Mouse (Mus musculus) liver, embryonic 14.5 days (tissue): ENCODE results near the gene Kif24. TPM values are rescaled to one million over a fixed set of nuclear protein-coding genes. Genes with fewer than 3 reads are reported as not detected.

Source experiments
- ATAC-seq: fragments of 200-750 bp; cut with Nextera tagmentation; 2 replicates; pipeline ENCODE4 v1.8.0; 2017; ENCODE audit warnings: moderate number of reproducible peaks, mild to moderate bottlenecking, moderate library complexity; ENCODE audit not compliant: insufficient read depth
- DNase-seq, 3 experiments: peaks; one replicate each; pipeline ENCODE4 v3.0.0-alpha.2; 2012 to 2013; ENCODE audit warnings: low read depth in 3 of 3, low spot score in 3 of 3
- H3K27ac ChIP-seq: fragments of 300-500 bp; sonication (generic); 2 replicates; pipeline ENCODE4 v1.5.1; 2014; ENCODE audit warnings: moderate library complexity, mild to moderate bottlenecking, control low read depth, inconsistent platforms
- H3K27me3 ChIP-seq: fragments of 300-500 bp; sonication (generic); 2 replicates; pipeline ENCODE4 v1.6.1; 2014; ENCODE audit warnings: mild to moderate bottlenecking, low read length, moderate library complexity; ENCODE audit not compliant: control insufficient read depth, insufficient read depth
- H3K36me3 ChIP-seq: fragments of 300-500 bp; sonication (generic); replicated peaks from 2 replicates; pipeline ENCODE4 v1.6.1; 2014; ENCODE audit warnings: low read depth; ENCODE audit not compliant: control insufficient read depth, insufficient read depth
- H3K4me1 ChIP-seq, 2 experiments: fragments of 200-500 bp in 1 of 2; fragments of 300-500 bp in 1 of 2; sonication (generic) in 1 of 2; replicated peaks; 2 replicates each; pipeline ENCODE4 v1.6.1; 2012 to 2014; ENCODE audit warnings: antibody characterized with exemption in 1 of 2, inconsistent platforms in 1 of 2, low read length in 1 of 2; ENCODE audit not compliant: control insufficient read depth in 2 of 2, insufficient read depth in 2 of 2
- H3K4me2 ChIP-seq: fragments of 300-500 bp; sonication (generic); 2 replicates; pipeline ENCODE4 v1.6.1; 2014; ENCODE audit warnings: low read depth, mild to moderate bottlenecking, control low read depth, moderate library complexity
- H3K4me3 ChIP-seq, 2 experiments: fragments of 200-500 bp in 1 of 2; fragments of 300-500 bp in 1 of 2; sonication (generic) in 1 of 2; 2 replicates each; pipeline ENCODE4 v1.5.1; 2012 to 2014; ENCODE audit warnings: low read depth in 2 of 2, low read length in 2 of 2, mild to moderate bottlenecking in 2 of 2, control low read depth in 1 of 2, inconsistent platforms in 1 of 2, moderate library complexity in 1 of 2; ENCODE audit not compliant: insufficient read depth in 1 of 2
- H3K9ac ChIP-seq: fragments of 300-500 bp; sonication (generic); replicated peaks from 2 replicates; pipeline ENCODE4 v1.6.1; 2014; ENCODE audit warnings: mild to moderate bottlenecking, control low read depth, moderate library complexity
- H3K9me3 ChIP-seq: fragments of 300-500 bp; sonication (generic); 2 replicates; pipeline ENCODE4 v1.6.1; 2016; ENCODE audit warnings: low read length, mixed read lengths; ENCODE audit not compliant: control insufficient read depth
- CTCF ChIP-seq: IDR thresholded peaks from 2 replicates; pipeline ENCODE4 v1.5.1; 2016; ENCODE audit warnings: antibody characterized with exemption, low read depth, control low read depth
- EP300 ChIP-seq: IDR thresholded peaks from 2 replicates; pipeline ENCODE4 v1.6.1; 2016; ENCODE audit warnings: antibody characterized with exemption, low read depth
- WGBS: fragments of 180-500 bp; shearing (Covaris S2); extraction: QIAGEN DNeasy Blood & Tissue Kit; methylation state at CpG from one replicate; pipeline ENCODE4 v1.1.7; 2014; ENCODE audit not compliant: insufficient replicate concordance; 5-methylcytosine and 5-hydroxymethylcytosine counted together
- polyA plus RNA-seq, 2 experiments: library from polyadenylated mRNA; depleted of rRNA in 1 of 2; stranded (reverse) in 1 of 2; unstranded in 1 of 2; fragments of >200 nt; fragmentation: Nextera tagmentation in 1 of 2; extraction: Ambion mirVana in 1 of 2; gene quantifications; 2 replicates each; pipeline versions ENCODE4 v1.2.1 to v1.2.3; 2012 to 2014

The Kif24 gene
- polyA plus RNA-seq, 2 experiments = 4.0 to 4.2 TPM

- DNase-seq (no peak), ATAC-seq (no peak)
- Histone ChIP-seq H3K27me3 (peaks cover 28% of the 10 kb centered on the region), H3K9me3 (no peaks in the 10 kb centered on the region), H3K9ac (no peak overlapping the region), H3K4me2 (no peak overlapping the region), H3K4me3 (no peak overlapping the region), H3K36me3 (no peaks in the 10 kb centered on the region), H3K27ac (no peak overlapping the region), H3K4me1 (peaks cover 0 to 12% of the 10 kb centered on the region in 2 experiments; a peak in 2 of 4 replicates)
- TF ChIP-seq EP300 = no peak
- no peak for TF ChIP-seq CTCF
- 53% methylated on average over 3 of the region's 3 CpGs for WGBS
These were observed 28.9 kb upstream of the Kif24 start for GRCm38 (mm10) chr4:41493464-41494116.

- DNase-seq = no peak
- ATAC-seq = no peak
- H3K4me1 ChIP-seq = peaks cover 0 to 12% of the 10 kb centered on the region in 2 experiments; a peak in 2 of 4 replicates
- TF ChIP-seq CTCF = no peak
- TF ChIP-seq EP300 = no peak
- H3K27ac ChIP-seq = no peak overlapping the region
- H3K36me3 ChIP-seq = no peaks in the 10 kb centered on the region
- peaks cover 21% of the 10 kb centered on the region for H3K27me3 ChIP-seq
- H3K4me2 ChIP-seq = no peak overlapping the region
- 55% methylated on average over 7 of the region's 7 CpGs for WGBS
- H3K9ac ChIP-seq = no peak overlapping the region
- H3K4me3 ChIP-seq = no peak overlapping the region
- H3K9me3 ChIP-seq = no peaks in the 10 kb centered on the region
These were observed 28.3 kb upstream of the Kif24 start for GRCm38 (mm10) chr4:41492951-41493350.

GRCm38 (mm10) chr4:41481601-41482017 is 16.9 kb upstream of the Kif24 start:
- Histone ChIP-seq H3K4me3 (no peak overlapping the region), H3K4me1 (no peaks in the 10 kb centered on the region), H3K36me3 (no peaks in the 10 kb centered on the region), H3K4me2 (no peak overlapping the region), H3K27me3 (no peaks in the 10 kb centered on the region), H3K9me3 (no peaks in the 10 kb centered on the region), H3K9ac (no peak overlapping the region), H3K27ac (no peak overlapping the region)
- TF ChIP-seq EP300 (no peak), CTCF (no peak)
- ATAC-seq = no peak
- no peak for DNase-seq
- 67% methylated on average over 6 of the region's 6 CpGs for WGBS

- Histone ChIP-seq H3K4me1 (no peaks in the 10 kb centered on the region), H3K27ac (no peak overlapping the region), H3K4me2 (no peak overlapping the region), H3K27me3 (no peaks in the 10 kb centered on the region), H3K36me3 (no peaks in the 10 kb centered on the region), H3K4me3 (no peak overlapping the region), H3K9ac (no peak overlapping the region), H3K9me3 (no peaks in the 10 kb centered on the region)
- WGBS = 63% methylated on average over 8 of the region's 8 CpGs
- DNase-seq (no peak), ATAC-seq (no peak)
- TF ChIP-seq EP300 (no peak), CTCF (no peak)
These were observed 15.6 kb upstream of the Kif24 start for GRCm38 (mm10) chr4:41480254-41480653.

GRCm38 (mm10) chr4:41479456-41479804 is 14.7 kb upstream of the Kif24 start:
- 63% methylated on average over 1 of the region's 1 CpGs for WGBS
- Histone ChIP-seq H3K27me3 (no peaks in the 10 kb centered on the region), H3K9ac (no peak overlapping the region), H3K4me2 (no peak overlapping the region), H3K36me3 (no peaks in the 10 kb centered on the region), H3K4me1 (no peaks in the 10 kb centered on the region), H3K9me3 (no peaks in the 10 kb centered on the region), H3K4me3 (no peak overlapping the region), H3K27ac (no peak overlapping the region)
- DNase-seq (no peak), ATAC-seq (no peak)
- TF ChIP-seq CTCF = no peak
- no peak for TF ChIP-seq EP300
